Mouse (Mus musculus): ENCODE results near the gene Gm49394.

Gm49394 gene

DNA sequence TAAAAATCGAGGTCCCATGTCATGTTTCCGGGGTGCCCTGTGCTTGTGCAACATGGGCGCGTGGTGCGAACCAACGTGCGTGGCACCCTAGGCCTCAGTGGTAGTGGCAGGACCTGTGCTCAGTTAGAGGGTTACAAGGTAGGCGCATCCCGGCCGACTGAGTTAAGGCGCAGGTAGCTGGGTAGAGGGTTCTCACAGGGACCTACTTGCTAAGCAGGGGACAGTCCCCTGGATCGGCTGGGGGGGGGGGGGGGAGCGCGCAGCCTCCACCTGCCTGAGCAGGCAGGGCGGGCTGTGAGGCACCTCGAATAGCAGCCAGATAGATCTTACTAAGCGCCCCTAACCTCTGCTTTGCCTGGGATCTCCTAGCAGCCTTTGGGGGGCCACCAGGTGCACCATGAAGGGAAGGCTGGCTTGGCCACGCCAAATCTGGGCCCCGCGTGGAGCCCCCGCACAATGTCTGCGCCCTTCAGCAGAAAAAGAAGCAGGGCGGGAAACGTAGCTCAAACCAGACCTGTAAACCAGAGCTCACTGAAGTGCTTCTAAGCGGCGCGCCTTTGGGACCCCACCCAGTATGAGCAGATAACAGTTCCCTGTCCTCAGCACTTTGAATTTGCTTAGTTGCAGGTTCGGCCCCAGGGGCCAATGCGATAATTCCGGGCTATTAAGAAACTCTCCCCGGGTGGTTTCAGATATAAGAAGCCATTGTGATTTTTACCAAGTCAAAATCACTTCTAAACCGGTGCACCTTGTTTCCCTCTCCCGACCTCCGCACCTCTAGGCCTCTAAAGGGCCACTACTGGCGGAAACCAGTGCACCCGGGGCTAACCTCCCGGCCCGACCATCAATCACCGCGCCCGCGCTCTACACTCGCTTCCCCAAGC lies 9.7 kb downstream of the Gm49394 start:
- in situ Hi-C loops (cut with MboI; ENCODE audit: low sequenced_read_pairs): no loop called here

- in situ Hi-C loops (cut with MboI; ENCODE audit: low sequenced_read_pairs): no loop called here
Measured at GRCm38 (mm10) chr7:142659181-142659681, 10.5 kb downstream of the Gm49394 start.

- in situ Hi-C loops (cut with MboI; ENCODE audit: low sequenced_read_pairs): no loop called here
Measured at GRCm38 (mm10) chr7:142658681-142659180, 11.0 kb downstream of the Gm49394 start.

GRCm38 (mm10) chr7:142657821-142658614 lies 11.7 kb downstream of the Gm49394 start:
- in situ Hi-C loops (cut with MboI; ENCODE audit: low sequenced_read_pairs): no loop called here

DNA sequence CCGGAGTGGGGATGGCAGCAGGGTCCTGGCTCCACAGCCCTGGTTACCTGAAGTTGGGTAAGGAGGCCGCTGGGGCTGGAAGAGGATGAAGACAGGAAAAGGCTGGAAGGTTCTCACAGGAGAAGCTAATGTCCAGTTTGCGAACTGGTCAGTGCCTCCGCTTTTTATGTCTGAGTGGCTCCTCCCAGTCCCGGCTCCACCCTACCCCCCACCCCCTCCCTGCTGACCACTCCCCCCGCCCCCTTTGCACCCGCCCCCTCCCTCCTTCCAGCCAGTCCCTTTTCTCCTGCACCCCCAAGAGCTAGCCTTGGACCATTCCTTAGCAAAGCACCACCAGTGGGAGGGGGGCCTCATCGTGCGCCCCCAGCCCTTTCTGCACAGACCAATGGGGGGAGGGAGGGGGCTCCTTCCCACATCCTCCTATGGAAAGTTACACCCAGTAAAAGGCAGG lies 12.4 kb downstream of the Gm49394 start:
- in situ Hi-C loops (cut with MboI; ENCODE audit: low sequenced_read_pairs): no loop called here

DNA sequence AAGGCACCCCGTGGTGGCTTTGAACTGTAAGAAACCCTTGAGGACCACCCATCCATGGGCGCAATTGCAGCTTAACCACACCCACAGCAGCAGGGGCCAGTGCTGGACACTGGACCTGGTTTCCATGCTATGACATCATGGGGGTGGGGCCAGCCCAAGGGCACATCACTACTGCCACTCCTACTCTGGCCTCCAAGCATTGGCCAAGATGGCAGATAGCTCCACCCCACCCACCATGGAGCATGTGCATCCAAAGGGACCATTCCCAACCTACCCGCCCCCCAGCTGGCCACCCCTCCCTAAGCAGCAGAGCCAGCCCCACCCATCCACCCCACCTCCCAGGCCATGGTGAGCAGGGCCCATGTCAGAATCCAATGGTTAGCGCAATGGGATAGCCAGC lies 13.7 kb downstream of the Gm49394 start:
- in situ Hi-C loops (cut with MboI; ENCODE audit: low sequenced_read_pairs): no loop called here

- in situ Hi-C loops (cut with MboI; ENCODE audit: low sequenced_read_pairs): no loop called here
Measured at GRCm38 (mm10) chr7:142655633-142656032, 14.1 kb downstream of the Gm49394 start.

- in situ Hi-C loops (cut with MboI; ENCODE audit: low sequenced_read_pairs): no loop called here
Measured at GRCm38 (mm10) chr7:142653726-142654125, 16.0 kb downstream of the Gm49394 start.

GRCm38 (mm10) chr7:142646676-142647075 lies 23.1 kb downstream of the Gm49394 start:
- in situ Hi-C loops (cut with MboI; ENCODE audit: low sequenced_read_pairs): no loop called here

- in situ Hi-C loops (cut with MboI; ENCODE audit: low sequenced_read_pairs): no loop called here
Measured at GRCm38 (mm10) chr7:142645045-142645444, 24.7 kb downstream of the Gm49394 start.

DNA sequence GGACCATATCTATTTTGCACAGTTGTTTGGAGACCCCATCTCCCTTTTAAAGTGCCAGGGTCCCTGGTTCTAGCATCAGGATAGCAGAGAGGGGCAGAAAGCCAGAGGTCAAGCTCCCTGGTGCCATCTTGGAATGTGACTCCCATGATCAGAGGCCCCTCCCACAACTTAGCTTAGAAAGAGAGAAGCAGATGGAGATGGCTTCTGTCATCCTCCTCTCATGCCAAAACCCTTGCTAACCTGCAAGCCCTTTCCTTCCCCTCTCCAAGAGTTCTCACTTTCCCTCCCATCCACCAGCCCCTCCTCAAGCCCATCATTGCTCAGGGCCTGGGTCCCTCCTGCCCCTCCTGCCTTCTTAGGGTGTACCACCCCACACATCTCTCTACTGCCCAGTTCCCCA lies 33.6 kb downstream of the Gm49394 start:
- in situ Hi-C loops (cut with MboI; ENCODE audit: low sequenced_read_pairs): no loop called here

- in situ Hi-C loops (cut with MboI; ENCODE audit: low sequenced_read_pairs): no loop called here
Measured at GRCm38 (mm10) chr7:142630691-142631090, 39.1 kb downstream of the Gm49394 start.

DNA sequence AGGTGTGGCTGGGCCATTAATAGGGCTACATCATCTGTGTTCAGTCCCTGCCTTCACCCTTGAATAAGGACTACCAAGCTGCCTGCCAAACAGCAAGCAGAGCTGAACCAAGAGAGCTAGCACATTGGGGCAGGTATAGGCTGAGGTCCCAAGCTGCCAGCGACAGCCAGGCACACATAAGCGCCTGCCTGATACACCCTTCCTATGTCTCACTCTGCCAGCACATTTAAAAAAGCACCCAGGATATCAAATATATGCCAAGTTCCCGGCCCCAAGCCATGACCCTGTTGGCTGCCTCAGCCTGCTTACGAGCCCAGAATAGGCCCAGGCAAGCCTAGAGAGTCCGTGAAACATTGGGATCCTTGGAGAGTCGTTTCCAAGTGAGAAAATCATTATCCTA lies 39.9 kb downstream of the Gm49394 start:
- in situ Hi-C loops (cut with MboI; ENCODE audit: low sequenced_read_pairs): no loop called here

- in situ Hi-C loops (cut with MboI; ENCODE audit: low sequenced_read_pairs): no loop called here
Measured at GRCm38 (mm10) chr7:142622180-142622579, 47.6 kb downstream of the Gm49394 start.

- in situ Hi-C loops (cut with MboI; ENCODE audit: low sequenced_read_pairs): no loop called here
Measured at GRCm38 (mm10) chr7:142613077-142613476, 56.7 kb downstream of the Gm49394 start.

DNA sequence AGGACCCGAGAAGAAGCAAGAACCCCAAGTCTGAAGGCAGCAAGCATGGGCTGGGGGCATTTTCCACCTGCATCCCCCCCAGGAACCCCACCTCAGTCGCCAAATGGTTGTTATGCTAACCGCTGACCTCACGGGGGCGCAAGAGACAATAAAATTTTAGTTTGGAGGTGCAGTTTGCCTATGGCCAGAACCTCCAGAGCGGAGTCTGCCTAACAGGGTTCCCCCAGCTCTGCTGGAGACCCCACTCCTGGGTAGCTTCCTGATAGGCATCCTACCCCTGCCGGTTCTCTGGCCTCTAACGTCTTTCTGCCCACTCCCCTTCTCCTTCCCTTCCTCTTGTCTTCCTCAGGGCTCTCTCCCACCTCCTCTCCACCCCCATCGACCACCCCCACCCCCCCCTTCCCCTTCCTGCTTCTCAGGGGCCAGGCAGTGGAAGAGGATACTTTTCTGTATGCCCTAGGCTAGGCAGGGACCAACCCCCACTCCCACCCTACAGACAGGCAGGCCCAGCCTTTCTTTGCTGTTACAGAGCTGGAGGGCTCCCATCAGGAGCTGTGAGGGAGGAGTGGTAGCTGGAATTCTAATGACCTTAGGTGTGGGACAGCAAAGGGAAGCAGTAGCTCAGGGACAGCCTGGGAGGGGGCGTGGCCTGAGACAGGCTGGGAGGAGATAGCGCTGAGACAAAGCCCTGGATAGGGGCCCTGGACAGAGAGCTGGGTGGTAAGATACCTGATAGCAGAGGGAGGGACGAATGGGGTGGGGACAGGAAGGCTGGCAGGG lies 58.9 kb downstream of the Gm49394 start:
- in situ Hi-C loops (cut with MboI; ENCODE audit: low sequenced_read_pairs): no loop called here

GRCm38 (mm10) chr7:142600921-142601320 lies 68.8 kb downstream of the Gm49394 start:
- in situ Hi-C loops (cut with MboI; ENCODE audit: low sequenced_read_pairs): no loop called here

Data from CH12F3 (cell line).